ENCODE assay signal across 8 mouse cellular contexts in the genomic region with DNA sequence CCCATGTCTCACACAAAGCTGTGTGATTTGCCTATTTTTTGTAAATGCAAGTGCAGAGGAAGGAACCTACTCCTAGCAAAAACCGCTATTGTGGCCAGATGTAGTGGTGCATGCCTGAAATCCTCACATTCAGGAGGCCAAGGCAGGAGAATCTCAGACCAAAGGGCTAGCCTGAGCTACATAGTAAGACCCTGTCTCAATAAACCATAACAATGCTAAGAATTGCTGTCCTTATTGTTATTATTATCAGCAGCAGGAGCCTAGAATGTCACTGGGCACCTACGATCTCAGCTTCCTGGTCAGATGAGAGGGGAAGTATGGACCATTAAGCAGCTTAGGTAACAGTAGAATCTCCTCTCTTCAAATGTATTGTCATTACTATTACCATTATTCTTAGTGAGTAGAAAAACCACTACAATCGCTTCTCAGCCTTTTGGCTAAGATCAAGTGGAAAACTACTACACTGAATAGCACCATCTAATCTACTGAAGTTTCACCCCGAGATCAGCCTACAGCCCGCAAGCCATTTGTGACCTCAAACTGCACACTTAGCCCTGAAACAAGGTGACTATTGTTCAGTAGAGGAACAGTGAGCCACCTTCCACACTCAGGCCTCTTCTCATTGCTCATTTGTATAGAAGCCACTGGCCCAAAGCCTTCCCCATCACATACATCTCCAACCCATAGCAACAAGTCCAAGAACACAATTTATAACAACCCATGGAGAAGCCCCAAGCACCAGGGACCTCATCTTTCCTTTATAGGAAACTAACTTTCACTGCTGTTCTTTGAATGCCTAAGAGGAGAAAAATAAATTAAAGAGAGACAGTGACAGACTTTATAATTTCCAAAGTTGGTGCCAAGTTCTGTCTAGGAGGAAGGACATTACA.
DNase-seq lines count a peak whose midpoint lies in the region; ATAC-seq lines count a peak whose summit lies in the region.

No protein-coding gene starts in this region.

- no peaks in the 10 kb centered on the region for H3K27me3 ChIP-seq in kidney, embryonic 16.5 days (ENCODE audit: insufficient read depth, low read length)
- H3K27me3 ChIP-seq in embryonic facial prominence, embryonic 13.5 days: no peaks in the 10 kb centered on the region
- no peaks in the 10 kb centered on the region for H3K27me3 ChIP-seq in hindbrain, embryonic 14.5 days (ENCODE audit: control insufficient read depth, insufficient read depth, low read length)
- H3K27me3 ChIP-seq in neural tube, embryonic 12.5 days (replicated peaks): no peaks in the 10 kb centered on the region

- peak overlapping the region; percentile 76; the same call in 1 of the 2 replicates for H3K27ac ChIP-seq in kidney, embryonic 16.5 days (ENCODE audit: low read length)
- peak overlapping the region; percentile 72; the same call in 1 of the 2 replicates for H3K27ac ChIP-seq in embryonic facial prominence, embryonic 13.5 days
- H3K27ac ChIP-seq in hindbrain, embryonic 14.5 days: no peak overlapping the region
- H3K27ac ChIP-seq in neural tube, embryonic 12.5 days: no peak overlapping the region

- H3K36me3 ChIP-seq in kidney, embryonic 16.5 days (ENCODE audit: insufficient read depth, low read length): no peaks in the 10 kb centered on the region
- no peaks in the 10 kb centered on the region for H3K36me3 ChIP-seq in embryonic facial prominence, embryonic 13.5 days
- no peaks in the 10 kb centered on the region for H3K36me3 ChIP-seq in hindbrain, embryonic 14.5 days (replicated peaks; ENCODE audit: control insufficient read depth, insufficient read depth)
- no peaks in the 10 kb centered on the region for H3K36me3 ChIP-seq in neural tube, embryonic 12.5 days

- H3K4me3 ChIP-seq in kidney, embryonic 16.5 days (ENCODE audit: low read length): no peak overlapping the region
- H3K4me3 ChIP-seq in embryonic facial prominence, embryonic 13.5 days: 0 out of 2 replicates have a peak overlapping the region, but pooled peaks have one; percentile 38
- 0 out of 2 replicates have a peak overlapping the region, but pooled peaks have one; percentile 29 for H3K4me3 ChIP-seq in hindbrain, embryonic 14.5 days (replicated peaks; ENCODE audit: low read length)
- no peak overlapping the region for H3K4me3 ChIP-seq in neural tube, embryonic 12.5 days

- no peak for DNase-seq in kidney, postnatal 10 days
- DNase-seq in hindbrain, embryonic 14.5 days (ENCODE audit: low spot score): no peak
- no peak for DNase-seq in left cerebral cortex, adult 11 months (ENCODE audit: low spot score)
- no peak for DNase-seq in cerebellum, postnatal 14 days
- no peak for DNase-seq in cerebellum, postnatal 25 days

- 70% methylated on average over 5 of the region's 5 CpGs for WGBS in kidney, embryonic 16.5 days
- 59% methylated on average over 5 of the region's 5 CpGs for WGBS in embryonic facial prominence, embryonic 13.5 days
- WGBS in hindbrain, embryonic 14.5 days: 83% methylated on average over 5 of the region's 5 CpGs
- 84% methylated on average over 5 of the region's 5 CpGs for WGBS in neural tube, embryonic 12.5 days

- peaks cover 20% of the 10 kb centered on the region for H3K4me1 ChIP-seq in kidney, embryonic 16.5 days (ENCODE audit: insufficient read depth, low read length)
- H3K4me1 ChIP-seq in embryonic facial prominence, embryonic 13.5 days: peaks cover 11% of the 10 kb centered on the region
- peaks cover 15% of the 10 kb centered on the region; the same call in 1 of the 2 replicates for H3K4me1 ChIP-seq in hindbrain, embryonic 14.5 days (replicated peaks; ENCODE audit: control insufficient read depth, insufficient read depth, low read length)
- peaks cover 13% of the 10 kb centered on the region; the same call in 1 of the 2 replicates for H3K4me1 ChIP-seq in neural tube, embryonic 12.5 days

- ATAC-seq in kidney, embryonic 16.5 days (ENCODE audit: low FRiP score, low TSS enrichment): no peak; the same call in 1 of the 2 replicates
- no peak for ATAC-seq in embryonic facial prominence, embryonic 13.5 days (ENCODE audit: insufficient number of reproducible peaks, insufficient read depth, low FRiP score, low TSS enrichment, low read depth)
- no peak for ATAC-seq in hindbrain, embryonic 14.5 days (ENCODE audit: low FRiP score)
- no peak for ATAC-seq in neural tube, embryonic 12.5 days (ENCODE audit: low FRiP score, low read depth)

- H3K9ac ChIP-seq in kidney, embryonic 16.5 days (replicated peaks; ENCODE audit: low read length): peak overlapping the region; percentile 58; the same call in 1 of the 2 replicates
- no peak overlapping the region for H3K9ac ChIP-seq in embryonic facial prominence, embryonic 13.5 days
- no peak overlapping the region for H3K9ac ChIP-seq in hindbrain, embryonic 14.5 days
- no peak overlapping the region for H3K9ac ChIP-seq in neural tube, embryonic 12.5 days

- H3K4me2 ChIP-seq in kidney, embryonic 16.5 days (replicated peaks; ENCODE audit: low read depth, low read length): peak overlapping the region; percentile 65
- peak overlapping the region; percentile 63 for H3K4me2 ChIP-seq in embryonic facial prominence, embryonic 13.5 days
- peak overlapping the region; percentile 59 for H3K4me2 ChIP-seq in hindbrain, embryonic 14.5 days (replicated peaks)
- peak overlapping the region; percentile 73 for H3K4me2 ChIP-seq in neural tube, embryonic 12.5 days (replicated peaks)

- H3K9me3 ChIP-seq in kidney, embryonic 16.5 days (ENCODE audit: low read length): no peaks in the 10 kb centered on the region
- no peaks in the 10 kb centered on the region for H3K9me3 ChIP-seq in embryonic facial prominence, embryonic 13.5 days
- H3K9me3 ChIP-seq in hindbrain, embryonic 14.5 days (ENCODE audit: control insufficient read depth, low read length): no peaks in the 10 kb centered on the region
- no peaks in the 10 kb centered on the region for H3K9me3 ChIP-seq in neural tube, embryonic 12.5 days

Comparison
In these comparisons a context has a peak if more than half of its experiments do, and no peak if none do; other contexts are left out.
1. H3K27ac ChIP-seq: peak in kidney, embryonic 16.5 days (single experiment) and embryonic facial prominence, embryonic 13.5 days (single experiment); none in hindbrain, embryonic 14.5 days (single experiment) and neural tube, embryonic 12.5 days (single experiment).
2. H3K4me3 ChIP-seq: peak in embryonic facial prominence, embryonic 13.5 days (single experiment) and hindbrain, embryonic 14.5 days (single experiment); none in kidney, embryonic 16.5 days (single experiment) and neural tube, embryonic 12.5 days (single experiment).
3. Peak in every context shown above with its lines, with median percentiles within 50 percentile points of each other: H3K4me2 ChIP-seq.